Mouse (Mus musculus) layer of hippocampus, adult 6 months (tissue): ENCODE results near the gene Xrcc5. TPM values are rescaled to one million over a fixed set of nuclear protein-coding genes. Genes with fewer than 3 reads are reported as not detected.

Experiments
- long read RNA-seq, 2 experiments: library from polyadenylated mRNA; unstranded; transcript quantifications; one replicate each; pipeline ENCODE4 v2.0.0; 2019 to 2020
- polyA plus RNA-seq: library from polyadenylated mRNA; unstranded; fragments of <200 nt; fragmentation: Nextera tagmentation; gene quantifications from 2 replicates; pipeline ENCODE4 v1.2.3, GENCODE M21; 2021

The Xrcc5 gene
- 9.9 and 10.7 TPM in 2 replicates for polyA plus RNA-seq
- long read RNA-seq, experiment 1, transcript Xrcc5-201 (21 exons, 2,555 nt) = major isoform, 20 of 41 reads
- long read RNA-seq, experiment 1, partial matches to known transcripts = 12 of 41 reads
- long read RNA-seq, experiment 1, other reads (novel, unspliced or antisense) = 9 of 41 reads
- long read RNA-seq, experiment 2, transcript Xrcc5-201 (21 exons, 2,555 nt) = major isoform, 51 of 107 reads
- long read RNA-seq, experiment 2, partial matches to known transcripts = 10 of 107 reads
- long read RNA-seq, experiment 2, other reads (novel, unspliced or antisense) = 46 of 107 reads

DNA sequence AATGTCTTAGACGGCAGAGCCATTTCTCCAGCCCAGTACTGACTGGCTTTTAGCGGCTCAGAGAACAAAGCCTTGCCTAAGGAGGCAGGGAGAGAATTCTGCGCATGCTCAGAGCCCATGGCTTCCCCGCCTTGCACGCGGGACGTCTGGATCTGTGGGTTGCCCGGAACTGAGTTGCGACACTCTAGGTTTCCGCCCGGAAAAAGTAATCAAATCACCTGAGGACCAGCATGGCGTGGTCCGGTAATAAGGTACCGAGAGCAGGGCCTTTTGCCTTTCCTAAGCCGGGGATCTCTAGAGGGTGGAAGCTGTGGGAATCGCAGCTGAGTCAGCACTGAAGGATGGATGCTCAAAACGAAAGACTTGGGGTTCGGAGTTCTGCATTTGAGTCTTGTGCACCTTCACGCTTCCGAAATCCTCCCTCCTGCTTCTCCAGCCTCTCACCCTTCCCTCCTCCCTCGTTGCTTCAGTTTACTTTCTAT is at the start of gene Xrcc5:
Xrcc5 (plus strand) TSS at position 105 of the 482 bp plus-strand sequence.

DNA sequence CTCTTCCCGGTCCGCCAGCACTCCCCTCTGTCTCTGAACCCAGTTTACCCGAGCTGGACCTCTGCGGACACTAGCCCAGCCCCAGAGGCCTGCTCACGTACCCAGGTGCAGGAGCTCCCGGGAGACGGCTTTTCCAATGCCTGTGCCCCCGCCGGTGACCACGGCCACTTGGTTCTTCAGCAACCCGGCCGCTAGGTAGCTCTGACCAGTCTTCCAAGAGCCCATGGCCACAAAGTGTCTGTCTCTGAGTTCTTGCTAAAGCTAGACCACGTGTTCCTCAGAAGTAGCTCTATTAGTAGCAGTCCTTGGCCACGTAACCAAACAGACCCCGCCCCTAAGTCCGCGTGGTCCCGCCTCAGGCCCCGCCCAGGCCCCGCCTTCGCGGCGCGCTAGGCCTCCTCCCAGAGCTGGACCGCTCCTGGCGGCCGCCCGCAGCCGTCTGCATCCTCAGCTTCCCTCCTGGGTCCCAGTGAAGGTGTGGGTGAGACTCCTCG is 23.2 kb upstream of the Xrcc5 start, which contains the start of the genes Pecr and Tmem169:
Pecr (minus strand) TSS at position 323 of the 494 bp plus-strand sequence.
Tmem169 (plus strand) TSS at position 378 of the 494 bp plus-strand sequence.

Other genes starting within 250 kb of the Xrcc5 start
- gene Mreg, start 95.1 kb upstream of the Xrcc5 start, polyA plus RNA-seq = 3.9 and 4.0 TPM in 2 replicates
- 16.1 and 16.9 TPM in 2 replicates for gene Pecr, start 23.1 kb upstream of the Xrcc5 start, polyA plus RNA-seq
- 7.6 and 10.5 TPM in 2 replicates for gene Tmem169, start 23.1 kb upstream of the Xrcc5 start, polyA plus RNA-seq
- 1.7 and 1.8 TPM in 2 replicates for gene March4, start 229.5 kb downstream of the Xrcc5 start, polyA plus RNA-seq